Mouse (Mus musculus): ENCODE results near the gene Plekhg5.
A peak's percentile ranks its signal among the peaks of the same experiment; 100 is the strongest.

The Plekhg5 gene

DNA sequence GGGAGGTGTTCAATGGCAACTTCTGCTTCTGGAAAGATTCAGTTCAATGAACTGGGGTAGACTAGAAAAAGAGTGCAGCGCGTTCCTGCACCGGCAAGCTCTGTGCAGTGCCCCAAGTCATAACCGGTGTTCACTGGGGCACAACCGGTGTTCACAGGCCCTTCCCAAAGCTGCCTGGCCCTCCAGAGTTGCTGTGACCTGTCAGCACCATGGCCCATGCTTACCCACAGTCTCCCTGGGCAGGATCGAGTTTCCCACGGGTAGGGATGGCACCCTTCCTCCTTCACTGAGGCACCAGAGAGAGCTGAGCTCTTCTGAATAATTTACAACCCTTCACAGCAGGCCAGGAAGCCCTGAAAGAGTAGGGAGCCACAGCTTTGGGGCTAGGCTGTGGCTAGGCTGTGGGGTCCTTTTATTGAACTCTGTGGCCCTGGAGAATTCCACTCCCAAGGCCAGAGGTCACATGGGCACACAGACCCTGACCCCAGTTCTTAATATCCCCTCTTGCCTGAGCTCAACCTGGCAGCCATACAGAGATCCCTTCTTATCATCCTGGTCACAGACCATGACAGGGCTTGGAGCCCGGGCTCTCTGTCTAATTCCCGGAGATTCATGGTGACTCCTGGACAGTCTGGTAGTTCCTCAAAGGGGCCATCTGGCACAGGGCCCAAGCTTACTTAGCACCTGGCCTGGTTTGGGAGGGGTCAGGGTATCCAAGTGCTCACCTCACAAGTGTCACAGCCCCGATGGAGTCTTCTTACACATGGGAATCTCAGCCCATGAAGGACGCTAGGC, 73.9 kb downstream of the Plekhg5 start:
- peak; percentile 70 for DNase-seq (ENCODE audit: low read depth, low spot score)

DNA sequence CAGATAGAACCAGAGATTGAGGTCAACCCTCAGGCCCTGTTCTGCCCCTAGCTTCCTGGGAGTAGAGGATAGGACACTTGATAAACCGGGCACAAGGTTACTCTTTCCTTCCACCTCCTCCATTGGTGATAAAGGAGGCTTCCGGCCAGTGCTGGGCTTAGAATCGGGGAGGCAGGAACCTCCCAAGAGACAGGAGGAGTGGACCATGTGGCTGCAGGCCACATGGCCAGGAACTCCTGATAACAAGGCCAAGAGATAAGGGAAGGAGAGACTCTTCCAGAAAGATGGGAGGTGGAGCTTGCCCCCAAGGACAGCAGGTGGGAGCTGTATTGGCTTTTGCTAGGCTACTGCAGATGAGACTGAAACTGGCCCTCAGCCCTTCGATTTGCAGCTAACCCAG, 78.2 kb downstream of the Plekhg5 start:
- no peak for DNase-seq (ENCODE audit: low read depth, low spot score)

GRCm38 (mm10) chr4:152151451-152151965, 79.2 kb downstream of the Plekhg5 start:
- DNase-seq (ENCODE audit: low read depth, low spot score): no peak

DNA sequence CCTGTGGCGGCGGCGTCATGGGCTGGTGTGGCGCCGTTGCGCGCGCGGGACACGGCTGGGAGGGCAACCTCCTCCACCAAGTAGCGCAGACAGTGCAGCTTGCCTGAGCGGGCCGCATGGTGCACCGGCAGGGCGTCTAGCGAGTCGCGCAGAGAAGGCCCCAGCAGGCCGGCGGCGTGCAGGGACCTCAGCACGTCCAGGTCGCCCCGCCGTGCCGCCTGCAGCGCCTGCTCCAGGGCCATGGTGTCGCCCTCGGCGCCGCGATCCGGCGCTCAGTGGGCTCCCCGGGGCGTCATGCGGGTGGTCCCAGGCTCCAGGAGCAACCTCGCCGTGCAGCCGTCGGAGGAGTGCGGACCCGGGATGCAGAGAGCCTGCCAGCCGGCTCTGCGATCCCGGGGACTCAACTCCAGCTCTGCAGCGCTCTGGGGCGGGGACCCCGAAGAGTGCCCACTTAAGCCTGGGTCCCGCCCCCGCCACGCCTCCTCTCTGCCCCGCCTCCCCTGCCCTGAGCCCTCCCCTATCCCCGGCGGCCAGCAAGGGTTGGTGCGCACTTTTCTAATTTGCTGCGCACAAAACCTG, 79.8 kb downstream of the Plekhg5 start, which contains the start of gene Espn:
Espn (minus strand) TSS at position 406 of the 579 bp plus-strand sequence.
- peak; percentile 82 for DNase-seq (ENCODE audit: low read depth, low spot score)

DNA sequence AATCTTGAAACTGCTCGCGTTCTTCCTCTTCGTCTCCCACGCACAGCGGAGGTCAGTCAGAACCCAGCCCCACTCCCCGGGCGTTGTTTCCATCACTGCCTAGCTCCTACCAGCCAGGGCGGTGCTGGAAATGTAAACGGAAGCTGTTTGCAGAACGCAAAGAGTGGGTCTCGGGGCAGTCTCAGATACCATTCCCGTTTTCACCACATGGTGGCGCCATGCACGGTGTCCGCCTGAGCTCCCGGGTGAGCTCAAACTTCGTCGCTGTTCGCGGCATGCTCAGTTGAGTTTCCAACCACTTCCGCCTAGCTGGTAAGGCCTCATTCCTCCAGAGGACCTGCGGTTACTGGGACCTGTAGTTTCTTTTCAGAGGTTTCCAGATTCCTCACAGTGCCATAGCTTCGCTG, 81.5 kb downstream of the Plekhg5 start:
- DNase-seq (ENCODE audit: low read depth, low spot score): peak; percentile 94

- DNase-seq (ENCODE audit: low read depth, low spot score): no peak
Observed at GRCm38 (mm10) chr4:152155019-152155418, 82.7 kb downstream of the Plekhg5 start.

DNA sequence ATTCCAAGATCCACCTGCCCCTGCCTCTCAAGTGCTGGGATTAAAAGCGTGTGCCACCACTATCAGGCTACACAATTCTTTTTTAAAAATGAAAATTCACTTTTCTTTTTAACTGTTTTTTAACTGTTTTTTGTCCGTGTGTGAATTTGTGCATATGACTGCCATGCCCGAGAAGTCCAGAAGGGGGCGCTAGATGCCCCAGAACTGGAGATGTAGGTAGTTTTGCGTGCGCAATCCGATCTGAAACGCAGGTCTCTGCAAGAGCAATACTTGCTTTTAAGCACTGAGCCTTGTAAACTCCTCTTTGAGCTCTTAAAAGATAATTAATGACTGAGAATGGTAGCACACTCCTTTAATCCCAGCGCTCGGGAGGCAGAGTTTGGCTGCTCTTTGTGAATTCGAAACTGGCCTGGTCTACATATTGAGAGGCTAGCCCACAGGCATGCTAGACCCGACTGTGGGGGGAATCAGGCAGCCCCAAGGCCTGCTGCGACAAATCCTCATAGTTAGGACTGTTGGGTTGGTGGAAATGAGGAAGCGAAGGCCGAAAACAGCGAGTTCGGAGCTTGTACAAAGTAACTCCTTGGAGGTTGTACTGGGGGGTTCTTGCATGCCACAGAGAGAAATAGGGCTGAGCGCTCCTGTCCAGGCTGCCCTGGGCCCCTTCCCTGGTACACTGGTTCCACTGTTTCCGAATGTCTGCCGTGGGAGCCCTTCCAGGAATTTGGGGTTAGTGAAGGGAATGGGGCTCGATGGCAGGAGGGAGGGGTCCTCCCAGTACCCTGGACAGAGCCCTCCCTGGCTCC, 85.7 kb downstream of the Plekhg5 start:
- DNase-seq (ENCODE audit: low read depth, low spot score): peak; percentile 72

- DNase-seq (ENCODE audit: low read depth, low spot score): no peak
Observed at GRCm38 (mm10) chr4:152158585-152159284, 86.4 kb downstream of the Plekhg5 start, which contains the start of gene Hes2. Gene Hes2, plus strand, starts transcription at chr4:152158867.

- no peak for DNase-seq (ENCODE audit: low read depth, low spot score)
Observed at GRCm38 (mm10) chr4:152159285-152159678, 87.0 kb downstream of the Plekhg5 start.

- DNase-seq (ENCODE audit: low read depth, low spot score): no peak
Observed at GRCm38 (mm10) chr4:152160748-152161147, 88.5 kb downstream of the Plekhg5 start.

GRCm38 (mm10) chr4:152161601-152162000, 89.3 kb downstream of the Plekhg5 start:
- DNase-seq (ENCODE audit: low read depth, low spot score): no peak

- DNase-seq (ENCODE audit: low read depth, low spot score): no peak
Observed at GRCm38 (mm10) chr4:152162748-152163147, 90.5 kb downstream of the Plekhg5 start.
